Mouse (Mus musculus) spleen, adult 2 months (tissue): Measurements from ENCODE around the gene Ppil4. TPM values are rescaled to one million over a fixed set of nuclear protein-coding genes. Genes with fewer than 3 reads are reported as not detected.

ENCODE experiments used
- DNase-seq, 2 experiments: peaks; one replicate each; pipeline versions ENCODE4 v3.0.0 to v3.0.0-alpha.2; 2012 to 2021; ENCODE audit warnings: low spot score in 2 of 2, low read depth in 1 of 2
- H3K27ac ChIP-seq: fragments of 200-500 bp; 2 replicates; pipeline ENCODE4 v1.5.1; 2012; ENCODE audit warnings: low read length, inconsistent platforms; ENCODE audit not compliant: insufficient read depth
- H3K27me3 ChIP-seq: fragments of 200-500 bp; 2 replicates; pipeline ENCODE4 v1.6.1; 2012; ENCODE audit warnings: mild to moderate bottlenecking, moderate library complexity, low read length, inconsistent platforms; ENCODE audit not compliant: control insufficient read depth, insufficient read depth
- H3K36me3 ChIP-seq: fragments of 200-500 bp; 2 replicates; pipeline ENCODE4 v1.6.1; 2012; ENCODE audit warnings: mild to moderate bottlenecking, low read length, inconsistent platforms; ENCODE audit not compliant: control insufficient read depth, insufficient read depth
- H3K4me1 ChIP-seq: fragments of 200-500 bp; 2 replicates; pipeline ENCODE4 v1.6.1; 2011; ENCODE audit warnings: inconsistent platforms; ENCODE audit not compliant: control insufficient read depth, insufficient read depth, insufficient read length
- H3K4me3 ChIP-seq: fragments of 200-500 bp; 2 replicates; pipeline ENCODE4 v1.5.1; 2011; ENCODE audit warnings: mild to moderate bottlenecking, inconsistent platforms; ENCODE audit not compliant: insufficient read depth, insufficient read length; ENCODE audit errors: extremely low read depth
- CTCF ChIP-seq: fragments of 200-500 bp; IDR thresholded peaks from 2 replicates; pipeline ENCODE4 v1.5.1; 2011; ENCODE audit warnings: mild to moderate bottlenecking, inconsistent platforms; ENCODE audit not compliant: insufficient read depth, insufficient read length, insufficient replicate concordance; ENCODE audit errors: extremely low read depth
- POLR2A ChIP-seq: fragments of 200-500 bp; IDR thresholded peaks from 2 replicates; pipeline ENCODE4 v1.6.1; 2011; ENCODE audit warnings: low read depth, low read length, inconsistent platforms
- WGBS: fragments of 180-500 bp; shearing (Covaris S2); methylation state at CpG from one replicate; pipeline ENCODE4 v1.1.7; 2018; 5-methylcytosine and 5-hydroxymethylcytosine counted together
- polyA plus RNA-seq: library from polyadenylated mRNA; depleted of rRNA; stranded (reverse); fragments of >200 nt; gene quantifications from 2 replicates; pipeline ENCODE4 v1.2.3, GENCODE M21; 2012

Ppil4 gene
- polyA plus RNA-seq, 1 experiment, result 6.2 TPM

DNA sequence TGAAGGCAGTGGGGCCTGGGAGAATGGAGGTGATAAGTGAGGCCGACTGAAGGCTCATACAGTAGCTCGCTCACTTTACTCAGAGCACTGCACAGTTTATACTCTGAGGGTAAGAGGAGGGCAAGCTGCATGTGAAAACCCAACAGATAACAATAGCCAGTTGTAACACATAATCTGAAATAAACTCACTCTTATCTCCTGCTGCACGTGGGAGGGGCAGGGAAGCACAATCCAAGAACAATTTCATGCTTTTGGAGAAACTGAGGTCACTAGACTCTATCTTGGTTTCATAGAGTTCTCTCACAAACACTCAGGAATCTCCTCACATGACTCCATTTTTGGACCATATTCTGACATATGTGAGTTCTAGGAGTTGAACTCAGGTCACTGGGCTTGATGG is 8.6 kb downstream of the Ppil4 start:
- no peaks in the 10 kb centered on the region for H3K27me3 ChIP-seq
- H3K4me1 ChIP-seq, result no peaks in the 10 kb centered on the region
- H3K27ac ChIP-seq, result no peak overlapping the region
- H3K4me3 ChIP-seq, result no peak overlapping the region
- H3K36me3 ChIP-seq, result peaks cover 48% of the 10 kb centered on the region
- no peak for DNase-seq
- WGBS, result 84% methylated on average over 3 of the region's 3 CpGs
- TF ChIP-seq CTCF (no peak), POLR2A (no peak)

DNA sequence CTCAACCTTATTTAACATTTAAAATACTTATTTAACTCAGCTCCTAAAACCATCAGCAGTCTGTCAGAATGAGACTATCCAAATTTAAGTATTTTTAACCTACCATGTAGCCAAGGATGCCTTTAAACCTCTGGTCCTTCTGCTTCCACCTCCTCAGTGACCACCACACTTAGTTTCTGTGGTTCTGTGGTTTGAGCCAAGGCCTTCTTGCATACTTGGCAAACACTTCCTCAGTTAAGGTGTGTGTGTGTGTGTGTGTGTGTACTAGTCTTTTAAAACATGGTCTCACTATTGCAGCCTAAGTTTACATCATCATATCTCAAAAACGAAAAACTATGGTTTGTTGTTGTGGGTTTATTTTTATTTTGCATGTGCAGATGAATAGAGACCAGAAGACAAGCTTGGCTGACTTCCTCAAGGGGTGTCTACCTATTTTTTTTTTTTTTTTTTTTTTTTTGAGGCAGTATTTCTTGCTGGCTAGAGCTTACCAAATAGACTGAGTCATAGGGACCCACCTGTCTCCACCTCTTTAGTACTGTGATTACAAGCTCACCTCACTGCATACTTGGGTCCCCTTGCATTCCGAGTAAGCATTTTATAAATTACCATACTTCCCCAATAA is 9.9 kb downstream of the Ppil4 start:
- 87% methylated on average over 2 of the region's 2 CpGs for WGBS
- DNase-seq, result no peak
- no peaks in the 10 kb centered on the region for H3K4me1 ChIP-seq
- no peak for TF ChIP-seq CTCF
- no peak for TF ChIP-seq POLR2A
- no peaks in the 10 kb centered on the region for H3K27me3 ChIP-seq
- no peak overlapping the region for H3K4me3 ChIP-seq
- no peak overlapping the region for H3K27ac ChIP-seq
- H3K36me3 ChIP-seq, result peaks cover 48% of the 10 kb centered on the region

GRCm38 (mm10) chr10:7809937-7810336 is 17.2 kb downstream of the Ppil4 start:
- Histone ChIP-seq H3K27me3 (no peaks in the 10 kb centered on the region), H3K4me3 (no peak overlapping the region), H3K4me1 (no peaks in the 10 kb centered on the region), H3K36me3 (peaks cover 36% of the 10 kb centered on the region), H3K27ac (no peak overlapping the region)
- WGBS, result 50% methylated on average over 2 of the region's 2 CpGs
- TF ChIP-seq CTCF (peak; percentile 19; the same call in 1 of the 2 replicates), POLR2A (no peak)
- peak; percentile 48 to 55 for DNase-seq

DNA sequence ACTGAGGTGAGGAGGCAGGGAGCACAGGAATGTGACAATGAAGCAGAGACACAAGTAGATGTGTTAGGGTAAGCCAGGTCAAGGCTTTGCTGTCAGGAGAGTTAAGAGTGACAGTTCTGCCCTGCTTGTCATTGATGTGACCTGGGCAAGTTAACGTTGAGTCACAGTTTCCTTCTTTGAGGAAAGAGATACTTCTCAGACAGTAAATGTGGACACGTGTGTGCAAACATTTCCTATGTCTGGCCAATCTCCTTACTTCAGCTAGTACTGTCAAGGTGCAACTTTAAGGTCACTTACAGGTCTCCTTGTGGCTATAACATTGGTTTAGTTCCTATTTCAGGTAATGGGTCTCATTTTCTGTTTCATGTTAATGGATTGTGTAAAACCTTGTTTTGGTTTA is 23.8 kb downstream of the Ppil4 start:
- Histone ChIP-seq H3K4me1 (no peaks in the 10 kb centered on the region; the same call in 1 of the 2 replicates), H3K27me3 (no peaks in the 10 kb centered on the region), H3K36me3 (peaks cover 16% of the 10 kb centered on the region), H3K4me3 (no peak overlapping the region), H3K27ac (no peak overlapping the region)
- no peak for TF ChIP-seq POLR2A
- no peak for TF ChIP-seq CTCF
- no peak for DNase-seq
- 67% methylated on average over 2 of the region's 2 CpGs for WGBS

DNA sequence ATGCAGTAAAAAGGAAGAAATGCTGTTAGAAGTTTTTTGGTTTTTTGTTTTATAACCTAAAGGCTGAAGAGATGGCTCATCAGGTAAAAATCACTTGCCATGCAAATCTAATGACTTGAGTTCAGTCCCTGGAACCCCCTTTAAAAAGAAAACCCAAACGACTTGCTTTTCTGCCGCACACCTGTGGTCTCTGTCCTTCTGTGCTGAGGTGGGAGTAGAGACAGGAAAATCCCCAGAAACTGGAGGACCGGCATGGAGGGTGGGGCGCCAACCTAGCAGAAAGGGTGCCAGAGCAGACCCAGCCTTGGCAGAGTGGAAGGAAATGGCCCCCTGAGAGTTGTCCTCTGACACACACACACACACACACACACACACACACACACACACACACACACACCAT is 26.0 kb downstream of the Ppil4 start:
- no peak overlapping the region for H3K4me3 ChIP-seq
- 84% methylated on average over 4 of the region's 4 CpGs for WGBS
- H3K27me3 ChIP-seq, result no peaks in the 10 kb centered on the region
- H3K36me3 ChIP-seq, result peaks cover 19% of the 10 kb centered on the region
- no peaks in the 10 kb centered on the region; the same call in 1 of the 2 replicates for H3K4me1 ChIP-seq
- no peak overlapping the region for H3K27ac ChIP-seq
- TF ChIP-seq CTCF (no peak), POLR2A (no peak)
- DNase-seq, result no peak

DNA sequence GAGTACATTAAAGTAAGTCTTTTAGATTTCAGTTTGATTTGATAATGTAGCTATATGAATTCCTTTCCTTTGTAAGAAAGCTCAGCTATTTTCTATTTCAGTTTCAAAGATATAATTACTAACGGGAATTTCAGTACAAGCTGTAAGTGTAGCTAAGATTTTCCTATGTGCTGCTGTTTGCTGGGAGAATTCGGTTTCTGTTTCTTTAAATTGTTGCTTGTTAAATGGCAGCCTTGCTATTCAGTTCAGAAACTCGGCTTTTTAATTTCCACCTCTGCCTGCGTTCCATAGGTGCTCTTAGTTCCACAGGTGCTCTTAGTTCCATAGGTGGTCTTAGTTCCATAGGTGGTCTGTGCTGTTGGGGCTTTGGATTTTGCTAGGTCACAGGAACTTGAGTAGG is 26.5 kb downstream of the Ppil4 start:
- no peak overlapping the region for H3K4me3 ChIP-seq
- no peaks in the 10 kb centered on the region; the same call in 1 of the 2 replicates for H3K4me1 ChIP-seq
- no peak for TF ChIP-seq POLR2A
- TF ChIP-seq CTCF, result no peak
- 85% methylated on average over 4 of the region's 4 CpGs for WGBS
- H3K36me3 ChIP-seq, result peaks cover 18% of the 10 kb centered on the region
- H3K27me3 ChIP-seq, result no peaks in the 10 kb centered on the region
- no peak overlapping the region for H3K27ac ChIP-seq
- no peak for DNase-seq

- WGBS, result 84% methylated on average over 4 of the region's 4 CpGs
- no peak overlapping the region for H3K27ac ChIP-seq
- no peaks in the 10 kb centered on the region; the same call in 1 of the 2 replicates for H3K4me1 ChIP-seq
- H3K4me3 ChIP-seq, result no peak overlapping the region
- TF ChIP-seq CTCF (no peak), POLR2A (no peak)
- no peak for DNase-seq
- H3K27me3 ChIP-seq, result no peaks in the 10 kb centered on the region
- peaks cover 16% of the 10 kb centered on the region for H3K36me3 ChIP-seq
Observed at GRCm38 (mm10) chr10:7819603-7820002, 26.9 kb downstream of the Ppil4 start.
